Mouse (Mus musculus): ENCODE results near the gene Serpini2. TPM values are rescaled to one million over a fixed set of nuclear protein-coding genes. Genes with fewer than 3 reads are reported as not detected.

Serpini2 gene
- total RNA-seq, 2 experiments from 2014 or later, result not detected

DNA sequence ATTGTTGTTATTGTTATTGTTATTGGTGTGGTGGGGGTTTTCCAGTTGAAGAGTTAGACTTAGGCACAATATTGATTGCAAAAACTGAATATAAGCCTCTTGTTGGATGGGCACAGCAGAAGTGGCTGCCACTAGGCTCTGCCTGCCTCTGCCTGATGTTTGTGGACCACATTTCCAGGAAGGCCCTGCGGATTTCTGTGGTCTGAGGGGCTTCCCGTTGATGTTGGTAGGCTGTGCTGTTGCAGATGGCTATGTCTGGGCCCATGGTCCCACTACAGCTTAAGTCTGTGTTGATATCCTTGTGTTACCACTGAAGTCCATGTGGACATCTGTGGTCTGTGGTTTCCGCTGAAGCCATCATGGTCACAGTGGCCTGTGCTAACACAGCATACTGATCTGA lies 50.2 kb downstream of the Serpini2 start:
- Histone ChIP-seq H3K4me3 (no peak overlapping the region), H3K27ac (no peak overlapping the region)
- no peak for DNase-seq (ENCODE audit: low spot score in 2 of 2)
- TF ChIP-seq CTCF (conservative IDR thresholded peaks at IDR 0.05), result no peak

DNA sequence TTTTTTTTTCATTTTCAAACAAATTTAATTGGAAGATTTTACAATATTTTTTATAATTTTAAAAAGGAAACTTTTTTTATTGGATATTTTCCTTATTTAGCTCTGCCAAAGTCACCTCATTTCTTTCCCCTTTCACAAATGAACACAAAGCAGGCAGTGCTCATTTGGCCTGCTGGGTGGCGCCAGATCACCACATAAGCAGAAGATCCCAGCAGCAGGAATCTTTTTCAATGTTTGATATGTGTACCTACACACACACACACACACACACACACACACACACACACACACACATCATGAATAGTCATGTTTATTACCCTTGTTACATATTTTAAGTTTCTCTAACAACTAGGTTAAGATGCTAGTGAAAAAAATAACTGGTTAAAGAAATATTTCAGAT lies 50.7 kb downstream of the Serpini2 start:
- peak; percentile 79 for TF ChIP-seq CTCF (conservative IDR thresholded peaks at IDR 0.05)
- peak; percentile 55 to 61 for DNase-seq (ENCODE audit: low spot score in 2 of 2)

DNA sequence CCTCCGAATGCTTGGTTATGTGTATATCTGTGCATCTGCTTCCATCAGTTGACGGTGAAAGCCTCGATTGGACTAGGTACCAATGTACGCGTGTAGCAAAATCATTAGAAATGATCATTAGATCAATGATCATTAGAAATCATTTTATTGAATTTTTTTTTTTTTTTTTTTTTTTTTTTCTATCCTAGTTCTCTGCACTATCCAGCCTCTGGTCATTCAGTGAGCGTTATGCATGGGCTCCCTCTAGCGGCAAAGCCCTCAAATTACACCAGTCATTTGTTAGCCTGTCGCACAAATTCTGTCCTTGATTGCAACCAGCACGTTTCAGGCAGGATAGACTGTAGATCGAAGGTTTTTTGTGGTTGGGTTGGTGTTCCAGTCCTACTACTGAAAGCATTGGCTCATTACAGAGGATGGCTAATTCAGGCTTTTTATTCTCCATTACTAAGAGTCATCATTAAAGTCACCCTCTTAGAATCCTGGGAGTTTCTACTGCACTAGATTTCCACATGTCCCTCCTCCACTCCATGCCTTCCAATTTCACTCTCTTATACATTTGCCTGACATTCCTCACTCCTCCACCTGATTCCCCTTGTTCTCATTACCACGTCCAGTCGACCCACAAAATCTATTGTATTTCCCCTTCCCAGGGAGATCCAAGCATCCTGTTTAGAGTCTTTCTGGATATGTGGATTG lies 66.9 kb downstream of the Serpini2 start:
- Histone ChIP-seq H3K27ac (no peak overlapping the region), H3K4me3 (no peak overlapping the region)
- DNase-seq (ENCODE audit: low spot score in 2 of 2), result peak; percentile 39 to 72
- peak; percentile 85 for TF ChIP-seq CTCF (conservative IDR thresholded peaks at IDR 0.05)

More for the DNA sequence above, 50.7 kb downstream of the Serpini2 start:
- Histone ChIP-seq H3K27ac (no peak overlapping the region), H3K4me3 (no peak overlapping the region)

Other genes starting within 250 kb of the Serpini2 start
- gene Zbbx, start 105.0 kb downstream of the Serpini2 start, total RNA-seq (2021), result 1 to 10 TPM; 5.4 to 6.4 TPM
- gene Wdr49, start 212.1 kb upstream of the Serpini2 start, total RNA-seq (2021), result 1 to 10 TPM; 1.1 to 1.4 TPM